Mouse (Mus musculus): ENCODE data around the gene Lamb2. TPM values are rescaled to one million over a fixed set of nuclear protein-coding genes. Genes with fewer than 3 reads are reported as not detected.

Lamb2 gene
- polyA plus RNA-seq, 1 experiment, result 40.5 TPM

- Histone ChIP-seq H3K4me3 (ENCODE audit: extremely low read depth, insufficient read depth, insufficient read length) (no peak overlapping the region), H3K4me1 (ENCODE audit: control insufficient read depth, insufficient read depth, insufficient read length) (peaks cover 2% of the 10 kb centered on the region; the same call in 1 of the 2 replicates), H3K27ac (ENCODE audit: insufficient read depth, low read length) (no peak overlapping the region), H3K27me3 (ENCODE audit: control insufficient read depth, insufficient read depth, low read length) (no peaks in the 10 kb centered on the region), H3K36me3 (ENCODE audit: control insufficient read depth, insufficient read depth, low read length) (peaks cover 17% of the 10 kb centered on the region)
- WGBS, result 63% methylated on average over 3 of the region's 3 CpGs
- no peak for TF ChIP-seq POLR2A (IDR thresholded peaks at IDR 0.05; ENCODE audit: low read depth, low read length)
- no peak for TF ChIP-seq CTCF (IDR thresholded peaks at IDR 0.05; ENCODE audit: extremely low read depth, insufficient read depth, insufficient read length, insufficient replicate concordance)
- no peak for DNase-seq (ENCODE audit: low read depth in 1 of 2, low spot score in 2 of 2)
These were observed 45.9 kb downstream of the Lamb2 start for GRCm38 (mm10) chr9:108525400-108525799.

GRCm38 (mm10) chr9:108530954-108531353, 51.4 kb downstream of the Lamb2 start:
- no peak for DNase-seq (ENCODE audit: low read depth in 1 of 2, low spot score in 2 of 2)
- Histone ChIP-seq H3K27me3 (ENCODE audit: control insufficient read depth, insufficient read depth, low read length) (no peaks in the 10 kb centered on the region), H3K36me3 (ENCODE audit: control insufficient read depth, insufficient read depth, low read length) (peaks cover 37% of the 10 kb centered on the region), H3K27ac (ENCODE audit: insufficient read depth, low read length) (no peak overlapping the region), H3K4me3 (ENCODE audit: extremely low read depth, insufficient read depth, insufficient read length) (no peak overlapping the region), H3K4me1 (ENCODE audit: control insufficient read depth, insufficient read depth, insufficient read length) (no peaks in the 10 kb centered on the region)
- no peak for TF ChIP-seq CTCF (IDR thresholded peaks at IDR 0.05; ENCODE audit: extremely low read depth, insufficient read depth, insufficient read length, insufficient replicate concordance)
- no peak for TF ChIP-seq POLR2A (IDR thresholded peaks at IDR 0.05; ENCODE audit: low read depth, low read length)
- WGBS, result 97% methylated on average over 1 of the region's 1 CpGs

GRCm38 (mm10) chr9:108531496-108531895, 52.0 kb downstream of the Lamb2 start:
- Histone ChIP-seq H3K27me3 (ENCODE audit: control insufficient read depth, insufficient read depth, low read length) (no peaks in the 10 kb centered on the region), H3K36me3 (ENCODE audit: control insufficient read depth, insufficient read depth, low read length) (peaks cover 37% of the 10 kb centered on the region), H3K4me3 (ENCODE audit: extremely low read depth, insufficient read depth, insufficient read length) (no peak overlapping the region), H3K4me1 (ENCODE audit: control insufficient read depth, insufficient read depth, insufficient read length) (no peaks in the 10 kb centered on the region), H3K27ac (ENCODE audit: insufficient read depth, low read length) (no peak overlapping the region)
- DNase-seq (ENCODE audit: low read depth in 1 of 2, low spot score in 2 of 2), result no peak
- 94% methylated on average over 1 of the region's 1 CpGs for WGBS
- TF ChIP-seq POLR2A (IDR thresholded peaks at IDR 0.05; ENCODE audit: low read depth, low read length), result no peak
- no peak for TF ChIP-seq CTCF (IDR thresholded peaks at IDR 0.05; ENCODE audit: extremely low read depth, insufficient read depth, insufficient read length, insufficient replicate concordance)

Other genes with a start within 250 kb of the Lamb2 start
- 15.5 and 17.2 TPM in 2 replicates for gene Dag1, start 215.8 kb upstream of the Lamb2 start, polyA plus RNA-seq (2012; rRNA removed)
- gene Nicn1, start 189.3 kb upstream of the Lamb2 start, polyA plus RNA-seq (2012; rRNA removed), result 4.2 and 4.6 TPM in 2 replicates
- gene Amt, start 182.9 kb upstream of the Lamb2 start, polyA plus RNA-seq (2012; rRNA removed), result 1.7 and 3.1 TPM in 2 replicates
- gene Rhoa, start 173.6 kb upstream of the Lamb2 start, polyA plus RNA-seq (2012; rRNA removed), result 89.7 and 90.3 TPM in 2 replicates
- 17.9 and 19.7 TPM in 2 replicates for gene Tcta, start 173.6 kb upstream of the Lamb2 start, polyA plus RNA-seq (2012; rRNA removed)
- 2,084 and 2,100 TPM in 2 replicates for gene Gpx1, start 140.8 kb upstream of the Lamb2 start, polyA plus RNA-seq (2012; rRNA removed)
- 63.2 and 68.6 TPM in 2 replicates for gene Usp4, start 131.9 kb upstream of the Lamb2 start, polyA plus RNA-seq (2012; rRNA removed)
- 0.49 and 0.63 TPM in 2 replicates for gene 1700102P08Rik, start 86.9 kb upstream of the Lamb2 start, polyA plus RNA-seq (2012; rRNA removed)
- gene Ccdc36, start 51.3 kb upstream of the Lamb2 start, polyA plus RNA-seq (2012; rRNA removed), result 0.05 TPM in 1 of 2 replicates, not detected in the other
- gene BC048562, start 43.3 kb upstream of the Lamb2 start, polyA plus RNA-seq (2012; rRNA removed), result not detected in 2 replicates
- 16.5 and 21.3 TPM in 2 replicates for gene Ccdc71, start 19.2 kb upstream of the Lamb2 start, polyA plus RNA-seq (2012; rRNA removed)
- gene Klhdc8b, start 18.2 kb upstream of the Lamb2 start, polyA plus RNA-seq (2012; rRNA removed), result 22.2 and 23.7 TPM in 2 replicates
- 133 and 138 TPM in 2 replicates for gene Usp19, start 10.9 kb downstream of the Lamb2 start, polyA plus RNA-seq (2012; rRNA removed)
- 170 and 211 TPM in 2 replicates for gene Qars, start 28.0 kb downstream of the Lamb2 start, polyA plus RNA-seq (2012; rRNA removed)
- 76.7 and 102 TPM in 2 replicates for gene Qrich1, start 37.1 kb downstream of the Lamb2 start, polyA plus RNA-seq (2012; rRNA removed)
- gene Impdh2, start 80.5 kb downstream of the Lamb2 start, polyA plus RNA-seq (2012; rRNA removed), result 106 and 107 TPM in 2 replicates
- 23.1 and 27.1 TPM in 2 replicates for gene Ndufaf3, start 87.7 kb downstream of the Lamb2 start, polyA plus RNA-seq (2012; rRNA removed)
- gene Dalrd3, start 90.2 kb downstream of the Lamb2 start, polyA plus RNA-seq (2012; rRNA removed), result 187 and 225 TPM in 2 replicates
- 36.0 and 44.4 TPM in 2 replicates for gene Wdr6, start 99.0 kb downstream of the Lamb2 start, polyA plus RNA-seq (2012; rRNA removed)
- gene P4htm, start 117.9 kb downstream of the Lamb2 start, polyA plus RNA-seq (2012; rRNA removed), result 5.9 and 7.9 TPM in 2 replicates
- 28.4 and 28.8 TPM in 2 replicates for gene Arih2, start 169.7 kb downstream of the Lamb2 start, polyA plus RNA-seq (2012; rRNA removed)
- 8.4 and 10.7 TPM in 2 replicates for gene Slc25a20, start 182.4 kb downstream of the Lamb2 start, polyA plus RNA-seq (2012; rRNA removed)
- gene Prkar2a, start 209.6 kb downstream of the Lamb2 start, polyA plus RNA-seq (2012; rRNA removed), result 3.9 and 4.8 TPM in 2 replicates

Measured in spleen, adult 2 months (tissue).